Mouse (Mus musculus) lung, postnatal 0 days (tissue): Measurements from ENCODE around the gene Axl. TPM values are rescaled to one million over a fixed set of nuclear protein-coding genes. Genes with fewer than 3 reads are reported as not detected.
A peak's percentile ranks its signal among the peaks of the same experiment; 100 is the strongest.

Experiments
- ATAC-seq: fragments of 200-750 bp; cut with Nextera tagmentation; 2 replicates; pipeline ENCODE4 v1.8.0; 2017; ENCODE audit warnings: moderate library complexity
- DNase-seq: peaks from one replicate; pipeline ENCODE4 v3.0.0-alpha.2; 2016; ENCODE audit warnings: low spot score
- H3K27ac ChIP-seq: fragments of 300-500 bp; sonication (generic); 2 replicates; pipeline ENCODE4 v1.5.1; 2014; ENCODE audit warnings: antibody characterized with exemption, mild to moderate bottlenecking, low read length, mixed read lengths
- H3K27me3 ChIP-seq: fragments of 300-500 bp; sonication (generic); replicated peaks from 2 replicates; pipeline ENCODE4 v1.6.1; 2014; ENCODE audit warnings: low read length, mixed read lengths; ENCODE audit not compliant: insufficient read depth
- H3K36me3 ChIP-seq: fragments of 300-500 bp; sonication (generic); 2 replicates; pipeline ENCODE4 v1.6.1; 2014; ENCODE audit warnings: low read length, mixed read lengths; ENCODE audit not compliant: insufficient read depth
- H3K4me1 ChIP-seq: fragments of 300-500 bp; sonication (generic); 2 replicates; pipeline ENCODE4 v1.6.1; 2014; ENCODE audit warnings: antibody characterized with exemption, low read depth, low read length, mixed read lengths; ENCODE audit not compliant: insufficient read depth
- H3K4me2 ChIP-seq: fragments of 300-500 bp; sonication (generic); replicated peaks from 2 replicates; pipeline ENCODE4 v1.6.1; 2014; ENCODE audit warnings: low read depth, mild to moderate bottlenecking, low read length, moderate library complexity, mixed read lengths
- H3K4me3 ChIP-seq: fragments of 300-500 bp; sonication (generic); 2 replicates; pipeline ENCODE4 v1.5.1; 2014; ENCODE audit warnings: low read depth, low read length
- H3K9ac ChIP-seq: fragments of 300-500 bp; sonication (generic); replicated peaks from 2 replicates; pipeline ENCODE4 v1.6.1; 2014; ENCODE audit warnings: low read depth, mild to moderate bottlenecking
- H3K9me3 ChIP-seq: fragments of 300-500 bp; sonication (generic); 2 replicates; pipeline ENCODE4 v1.6.1; 2016; ENCODE audit warnings: low read length, mixed read lengths
- CTCF ChIP-seq: IDR thresholded peaks from 2 replicates; pipeline ENCODE4 v1.5.1; 2016; ENCODE audit warnings: antibody characterized with exemption, mild to moderate bottlenecking
- EP300 ChIP-seq: IDR thresholded peaks from 2 replicates; pipeline ENCODE4 v1.6.1; 2016; ENCODE audit warnings: antibody characterized with exemption, mild to moderate bottlenecking, control low read depth
- WGBS: fragments of 180-500 bp; shearing (Covaris S2); extraction: QIAGEN DNeasy Blood & Tissue Kit; methylation state at CpG from one replicate; pipeline ENCODE4 v1.1.7; 2014; 5-methylcytosine and 5-hydroxymethylcytosine counted together
- polyA plus RNA-seq: library from polyadenylated mRNA; unstranded; fragments of >200 nt; fragmentation: Nextera tagmentation; extraction: Ambion mirVana; gene quantifications from 2 replicates; pipeline ENCODE4 v1.2.1, GENCODE M21; 2015

The Axl gene
- polyA plus RNA-seq, 1 experiment from 2014 or later: 81.6 TPM

DNA sequence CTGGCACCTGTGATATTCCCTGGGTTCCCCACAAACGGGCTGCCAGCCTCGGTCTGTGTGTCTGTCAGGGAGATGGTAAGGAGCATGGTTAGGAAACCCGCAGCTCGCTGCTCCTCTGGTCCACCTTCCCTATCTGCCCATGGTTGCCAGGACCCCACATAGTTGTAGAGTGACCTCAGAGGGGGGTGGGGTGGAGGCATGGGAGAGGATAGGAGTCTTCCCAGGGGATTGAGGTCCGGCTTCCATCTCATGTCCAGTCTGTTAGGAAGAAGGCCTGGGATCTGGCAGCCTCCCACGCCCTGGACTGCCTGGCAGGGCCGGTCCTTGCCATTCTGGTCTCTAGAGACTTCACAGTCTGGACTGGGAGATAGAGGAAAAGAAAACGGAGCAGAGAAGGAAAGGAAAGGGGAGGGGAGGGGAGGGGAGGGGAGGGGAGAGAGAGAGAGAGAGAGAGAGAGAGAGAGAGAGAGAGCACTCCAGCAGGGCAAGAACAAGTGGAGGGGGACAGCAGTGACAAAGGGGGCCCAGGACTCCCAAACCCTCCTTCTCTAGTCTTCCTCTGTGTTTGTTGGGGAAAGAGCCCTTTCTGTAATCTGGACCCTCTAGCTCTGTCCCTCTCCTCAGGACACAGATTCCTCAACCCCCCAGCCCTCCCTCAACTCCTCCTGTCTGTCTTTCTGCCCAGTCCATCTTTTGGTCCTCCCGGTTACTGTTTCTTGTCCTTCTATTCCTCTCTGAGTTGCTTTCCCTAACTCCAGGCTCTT is 867 bp downstream of the Axl start:
- H3K4me3 ChIP-seq: peak overlapping the region; percentile 43
- H3K27ac ChIP-seq: peak overlapping the region; percentile 44
- H3K4me2 ChIP-seq: peak overlapping the region; percentile 64
- ATAC-seq: no peak
- no peak for DNase-seq
- no peaks in the 10 kb centered on the region for H3K9me3 ChIP-seq
- H3K36me3 ChIP-seq: no peaks in the 10 kb centered on the region
- peaks cover 4% of the 10 kb centered on the region for H3K4me1 ChIP-seq
- H3K9ac ChIP-seq: peak overlapping the region; percentile 30; the same call in 1 of the 2 replicates
- 29% methylated on average over 8 of the region's 9 CpGs for WGBS
- H3K27me3 ChIP-seq: no peaks in the 10 kb centered on the region
- TF ChIP-seq CTCF: no peak
- no peak for TF ChIP-seq EP300

DNA sequence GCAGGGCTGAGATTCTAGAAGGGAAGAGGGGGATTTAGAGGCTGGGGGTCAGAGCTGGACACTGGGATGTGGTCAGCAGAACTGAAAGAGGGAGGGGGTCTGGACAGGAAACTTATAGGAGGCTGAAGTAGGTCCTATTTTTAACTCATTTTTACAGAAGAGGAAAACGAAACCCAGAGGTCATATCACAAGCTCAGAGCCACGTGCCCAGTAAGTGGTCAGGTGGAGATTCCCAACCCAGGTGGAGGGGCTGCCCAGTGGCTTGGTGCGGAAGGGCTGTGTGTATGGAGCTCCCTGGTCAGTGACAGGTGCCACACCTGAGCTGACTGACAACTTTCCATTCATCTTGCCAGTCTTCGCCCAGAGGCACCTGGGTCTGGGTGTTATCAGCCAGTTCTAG is 1.5 kb downstream of the Axl start:
- no peak for TF ChIP-seq EP300
- TF ChIP-seq CTCF: no peak
- Histone ChIP-seq H3K4me2 (peak overlapping the region; percentile 64), H3K27ac (no peak overlapping the region), H3K27me3 (no peaks in the 10 kb centered on the region), H3K9me3 (no peaks in the 10 kb centered on the region), H3K4me1 (peaks cover 4% of the 10 kb centered on the region), H3K36me3 (no peaks in the 10 kb centered on the region), H3K4me3 (0 out of 2 replicates have a peak overlapping the region, but pooled peaks have one; percentile 43), H3K9ac (no peak overlapping the region)
- WGBS: 51% methylated on average over 4 of the region's 4 CpGs
- DNase-seq: no peak
- ATAC-seq: no peak

DNA sequence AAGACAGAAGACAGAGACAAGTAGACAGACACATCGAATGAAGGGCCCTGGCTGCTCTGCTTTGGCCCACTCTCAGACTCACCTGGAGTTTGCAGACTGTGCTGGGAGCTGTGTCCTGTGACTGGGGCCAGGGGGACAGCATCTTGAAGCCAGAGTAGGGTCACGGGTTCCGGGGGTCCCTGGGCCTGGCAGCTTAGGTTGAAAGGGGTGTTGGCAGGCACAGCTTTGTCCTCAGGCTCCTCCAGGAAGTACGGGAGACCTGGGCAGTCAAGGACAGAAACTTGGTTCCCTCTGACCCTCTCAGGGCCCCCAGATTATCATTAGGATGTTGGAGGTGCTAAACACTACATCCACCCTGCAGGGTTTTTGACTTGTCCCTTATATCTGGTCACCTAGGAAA is 2.8 kb downstream of the Axl start:
- Histone ChIP-seq H3K27me3 (no peaks in the 10 kb centered on the region), H3K4me1 (peaks cover 14% of the 10 kb centered on the region), H3K27ac (no peak overlapping the region), H3K9me3 (no peaks in the 10 kb centered on the region), H3K9ac (no peak overlapping the region), H3K4me3 (no peak overlapping the region), H3K4me2 (no peak overlapping the region), H3K36me3 (no peaks in the 10 kb centered on the region)
- no peak for ATAC-seq
- TF ChIP-seq EP300 (no peak), CTCF (no peak)
- WGBS: 75% methylated on average over 4 of the region's 4 CpGs
- DNase-seq: no peak

DNA sequence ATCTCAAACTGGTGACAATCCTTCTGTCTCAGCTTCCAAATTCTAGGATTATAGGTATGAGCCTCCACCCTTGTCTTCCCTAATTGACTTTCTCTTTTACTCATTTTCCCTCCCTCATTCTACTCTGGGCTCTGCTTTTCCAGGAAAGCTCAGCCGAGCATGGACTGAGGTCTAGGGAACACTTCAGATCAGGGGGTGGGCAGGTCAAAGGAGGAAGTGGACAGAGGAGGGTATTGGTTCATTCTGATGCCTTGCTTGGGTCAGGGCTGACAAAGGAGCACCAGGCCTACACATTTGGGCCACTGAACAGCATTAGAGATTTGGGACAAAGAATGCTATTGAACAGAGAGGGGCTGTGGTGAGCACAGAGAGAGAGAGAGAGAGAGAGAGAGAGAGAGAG is 3.7 kb downstream of the Axl start:
- DNase-seq (no peak), ATAC-seq (no peak)
- Histone ChIP-seq H3K4me2 (no peak overlapping the region), H3K9me3 (no peaks in the 10 kb centered on the region), H3K9ac (no peak overlapping the region), H3K4me1 (peaks cover 14% of the 10 kb centered on the region), H3K4me3 (no peak overlapping the region), H3K36me3 (no peaks in the 10 kb centered on the region), H3K27me3 (no peaks in the 10 kb centered on the region), H3K27ac (no peak overlapping the region)
- 33% methylated on average over 1 of the region's 1 CpGs for WGBS
- no peak for TF ChIP-seq CTCF

DNA sequence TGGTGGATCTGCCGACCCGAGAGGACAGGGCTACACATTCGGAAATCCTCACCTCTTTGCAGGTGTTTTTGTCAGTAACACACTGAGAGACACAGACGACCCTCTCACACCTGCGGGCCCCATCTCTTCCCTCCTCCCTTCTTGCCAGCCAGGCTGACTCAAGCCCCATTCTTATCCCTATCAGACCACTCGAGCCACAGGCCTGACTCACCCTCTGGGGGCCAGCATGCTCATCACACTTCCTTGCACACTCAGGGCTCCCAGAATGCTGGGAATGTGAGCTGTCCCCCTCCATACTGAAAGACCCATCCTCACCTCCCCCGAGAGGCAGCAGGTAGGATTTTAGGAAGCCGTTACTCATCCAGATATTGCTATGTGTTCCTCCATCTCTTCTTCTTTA is 4.8 kb downstream of the Axl start:
- no peak overlapping the region for H3K9ac ChIP-seq
- no peaks in the 10 kb centered on the region for H3K36me3 ChIP-seq
- H3K9me3 ChIP-seq: no peaks in the 10 kb centered on the region
- H3K27me3 ChIP-seq: no peaks in the 10 kb centered on the region
- H3K27ac ChIP-seq: no peak overlapping the region
- H3K4me1 ChIP-seq: peaks cover 14% of the 10 kb centered on the region
- TF ChIP-seq CTCF: no peak
- no peak for TF ChIP-seq EP300
- no peak overlapping the region for H3K4me3 ChIP-seq
- DNase-seq (no peak), ATAC-seq (no peak)
- H3K4me2 ChIP-seq: no peak overlapping the region
- 68% methylated on average over 8 of the region's 8 CpGs for WGBS

DNA sequence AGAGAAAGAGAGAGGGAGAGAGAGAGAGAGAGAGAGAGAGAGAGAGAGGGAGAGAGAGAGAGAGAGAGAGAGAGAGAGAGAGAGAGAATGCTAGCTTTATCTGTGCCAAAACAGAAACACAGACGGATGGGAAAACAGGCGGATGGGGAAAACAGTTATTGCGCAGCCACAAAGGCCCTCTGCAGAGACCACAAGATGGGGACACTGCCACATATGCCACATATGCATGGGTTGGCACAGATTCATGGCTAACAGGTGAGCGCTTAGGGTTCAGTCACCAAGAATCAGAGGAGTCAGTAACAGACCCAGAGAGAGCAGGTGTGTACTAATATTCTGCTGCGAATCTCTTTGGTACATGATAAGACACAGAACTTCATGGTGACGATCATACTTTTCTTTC is 5.8 kb downstream of the Axl start:
- H3K27ac ChIP-seq: peak overlapping the region; percentile 92; the same call in 1 of the 2 replicates
- H3K4me1 ChIP-seq: peaks cover 14% of the 10 kb centered on the region
- DNase-seq: peak; percentile 45
- TF ChIP-seq EP300: no peak
- peak; percentile 26; the same call in 1 of the 2 replicates for TF ChIP-seq CTCF
- no peaks in the 10 kb centered on the region for H3K36me3 ChIP-seq
- H3K4me2 ChIP-seq: no peak overlapping the region
- H3K4me3 ChIP-seq: no peak overlapping the region
- H3K27me3 ChIP-seq: no peaks in the 10 kb centered on the region
- no peaks in the 10 kb centered on the region for H3K9me3 ChIP-seq
- no peak overlapping the region for H3K9ac ChIP-seq
- ATAC-seq: no peak
- 60% methylated on average over 6 of the region's 6 CpGs for WGBS
